Mouse (Mus musculus) Muller cell, postnatal 12 days (primary cell): ENCODE measurements around the gene Cyp1a1.

Source experiments
- DNase-seq: peaks from one replicate; pipeline ENCODE4 v3.0.0-alpha.2; 2015; ENCODE audit errors: inconsistent ontology term

The Cyp1a1 gene

DNA sequence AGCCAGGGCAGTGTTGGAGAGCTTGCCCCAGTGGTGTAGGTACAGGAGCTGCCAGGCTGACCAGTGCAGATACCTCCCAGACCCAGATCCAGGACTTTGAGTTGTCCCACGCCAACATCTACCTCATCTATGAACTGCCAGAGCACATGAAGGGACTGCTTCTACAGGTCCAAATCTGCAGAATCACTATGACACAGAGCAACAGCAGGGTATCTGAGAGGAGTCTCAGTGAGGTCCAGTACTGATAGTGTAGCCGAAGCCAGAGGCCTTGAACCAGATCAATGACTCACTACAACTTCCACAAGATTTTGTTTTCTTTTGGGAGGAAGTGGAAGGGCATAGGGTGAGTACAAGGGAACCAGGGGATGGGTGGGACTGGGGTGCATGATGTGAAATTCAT is at the start of gene Cyp1a1:
Gene Cyp1a1 (plus strand): TSS at position 178 of the 400 bp plus-strand sequence.
- no peak for DNase-seq

DNA sequence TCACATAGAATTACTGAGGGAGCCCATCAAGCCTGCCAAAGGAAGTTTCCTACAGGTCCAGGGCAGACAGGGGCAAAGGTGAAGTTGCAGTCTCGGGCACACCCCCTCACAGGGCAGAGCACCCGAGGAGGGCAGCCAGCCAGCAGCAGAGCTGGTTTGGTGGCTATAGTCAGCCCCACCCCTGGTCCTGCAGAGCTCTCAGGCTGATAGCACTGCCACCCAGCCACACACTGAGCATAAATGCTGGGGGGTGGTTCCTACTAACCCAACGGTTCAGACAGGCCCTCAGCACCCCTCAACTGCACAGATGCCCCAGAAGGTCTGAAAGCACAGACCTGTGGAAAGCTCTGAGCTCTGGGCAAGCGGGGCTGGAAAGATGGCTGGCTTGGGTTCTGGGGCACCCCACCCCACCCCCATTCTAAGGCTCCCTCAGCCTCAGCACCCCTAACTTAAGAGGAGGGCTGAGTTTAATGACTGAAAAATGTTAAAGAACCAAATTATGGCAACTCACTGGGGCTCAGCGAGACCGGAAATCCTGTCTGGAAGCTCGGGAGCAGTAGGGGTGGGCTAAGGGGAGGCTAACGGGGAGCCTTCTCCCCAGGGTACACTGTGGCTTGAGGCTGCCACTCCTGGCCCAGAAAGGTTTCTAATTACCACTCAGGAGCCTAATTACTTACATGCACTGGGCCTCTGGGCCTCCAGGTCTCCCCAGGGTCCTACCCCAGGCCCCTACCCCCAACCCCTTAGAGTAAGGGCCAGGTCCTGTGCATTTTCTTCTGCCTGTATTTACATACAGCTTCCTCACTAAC is 48.9 kb upstream of the Cyp1a1 start:
- no peak for DNase-seq

DNA sequence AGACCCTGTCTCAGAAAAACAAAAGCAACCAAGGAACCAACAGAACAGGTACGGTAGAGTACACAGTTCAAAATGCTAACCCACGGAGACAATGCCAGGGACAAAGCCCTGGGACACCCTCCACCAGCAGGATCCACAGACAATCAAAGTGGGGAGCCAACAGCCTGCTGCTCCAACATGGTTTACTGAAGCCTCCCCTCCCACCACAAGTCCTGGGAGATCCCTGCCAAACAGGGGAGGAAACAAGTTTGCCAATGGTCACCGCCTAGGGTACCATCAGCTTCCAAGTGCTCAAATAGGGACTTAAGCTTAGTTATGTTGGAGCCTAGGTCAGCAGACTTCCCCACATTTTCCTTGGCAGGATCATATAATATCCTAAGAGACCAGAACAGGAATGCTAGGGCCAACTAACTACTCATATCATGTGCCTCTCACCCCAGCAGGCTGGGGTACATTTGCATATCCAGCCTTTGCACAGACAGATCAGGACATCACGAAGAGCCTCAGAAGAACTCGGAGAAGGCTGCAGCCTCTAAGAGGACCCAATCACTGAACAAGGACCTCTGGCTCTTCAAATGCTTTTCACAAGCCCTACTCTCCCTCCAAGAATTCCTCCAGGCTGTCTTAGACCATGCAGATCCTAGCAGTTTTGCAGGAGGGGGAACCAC is 47.9 kb upstream of the Cyp1a1 start:
- DNase-seq = no peak

DNA sequence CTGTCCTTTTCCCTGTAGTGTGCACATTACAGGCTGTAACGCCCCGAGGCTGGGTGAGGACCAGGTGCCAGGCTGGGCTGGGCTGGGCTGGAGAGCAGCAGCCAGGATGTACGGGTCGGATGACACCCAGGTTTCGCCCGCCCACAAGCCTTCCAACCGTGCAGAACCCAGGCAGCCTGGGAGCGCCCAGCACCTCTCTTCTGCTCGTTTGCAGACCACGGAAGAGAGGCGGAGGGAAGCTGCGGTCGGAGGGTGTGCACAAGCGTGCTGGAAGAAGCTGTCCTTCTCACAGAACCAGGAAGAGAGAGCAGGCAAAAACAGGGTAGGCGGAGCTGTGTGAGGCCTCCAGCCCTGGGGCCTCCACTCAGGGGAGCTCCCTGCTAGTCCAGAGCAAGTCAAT is 47.3 kb upstream of the Cyp1a1 start:
- DNase-seq = peak; percentile 69

DNA sequence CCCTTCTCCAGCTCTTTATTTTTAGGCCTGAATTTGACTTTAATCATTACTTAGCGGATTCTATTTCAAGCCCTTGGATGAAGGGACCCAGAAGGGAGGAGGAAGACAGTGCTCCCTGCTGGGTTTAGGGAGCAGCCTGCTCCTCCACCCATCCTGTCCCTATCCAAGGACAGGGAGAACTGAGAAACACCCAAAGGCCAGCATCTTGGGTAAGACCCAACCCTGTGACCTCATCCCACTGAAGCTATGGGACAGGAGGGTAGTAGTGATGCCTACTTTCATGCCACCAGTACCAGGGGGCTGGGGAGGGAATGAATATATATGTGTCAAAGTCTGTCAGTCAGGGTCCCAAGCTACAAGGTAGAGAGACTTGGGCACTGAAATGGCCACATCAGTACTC is 46.7 kb upstream of the Cyp1a1 start:
- no peak for DNase-seq

DNA sequence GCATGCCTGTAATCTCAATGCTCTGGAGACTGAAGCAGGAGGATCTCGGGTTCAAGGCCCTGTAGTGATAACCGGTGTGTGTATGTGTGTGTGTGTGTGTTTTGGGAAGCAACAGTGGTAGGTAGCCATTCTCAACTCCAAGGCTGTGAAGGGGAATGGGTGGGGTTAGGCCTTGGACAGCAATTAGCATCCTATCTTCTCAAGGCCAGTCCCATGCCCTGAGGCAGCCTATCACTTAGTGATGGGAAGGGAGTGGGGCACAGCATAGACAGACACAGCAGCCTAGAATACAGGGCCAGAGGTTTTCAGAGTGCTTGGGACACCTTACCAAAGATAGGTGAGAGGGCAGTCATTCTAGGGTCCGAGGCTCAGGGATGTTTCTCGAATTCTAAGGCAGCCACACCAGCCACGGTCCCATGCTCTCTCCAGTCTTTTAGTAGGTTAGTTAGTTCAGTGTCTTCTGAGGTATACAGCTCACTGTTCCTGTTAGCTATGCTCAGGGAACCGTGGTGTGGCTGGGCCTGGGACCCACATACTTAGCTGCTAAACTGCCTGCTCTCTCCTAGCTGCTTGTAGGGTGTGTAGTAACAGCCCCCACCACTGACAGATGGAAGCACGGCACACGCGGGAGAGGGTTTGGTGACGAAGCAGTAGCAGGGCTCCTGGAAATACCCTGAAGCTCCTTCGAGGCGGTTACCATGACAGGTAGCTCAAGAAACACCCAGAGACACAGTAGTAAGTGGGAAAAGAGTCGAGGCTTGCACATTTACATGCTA is 45.8 kb upstream of the Cyp1a1 start:
- DNase-seq = no peak

DNA sequence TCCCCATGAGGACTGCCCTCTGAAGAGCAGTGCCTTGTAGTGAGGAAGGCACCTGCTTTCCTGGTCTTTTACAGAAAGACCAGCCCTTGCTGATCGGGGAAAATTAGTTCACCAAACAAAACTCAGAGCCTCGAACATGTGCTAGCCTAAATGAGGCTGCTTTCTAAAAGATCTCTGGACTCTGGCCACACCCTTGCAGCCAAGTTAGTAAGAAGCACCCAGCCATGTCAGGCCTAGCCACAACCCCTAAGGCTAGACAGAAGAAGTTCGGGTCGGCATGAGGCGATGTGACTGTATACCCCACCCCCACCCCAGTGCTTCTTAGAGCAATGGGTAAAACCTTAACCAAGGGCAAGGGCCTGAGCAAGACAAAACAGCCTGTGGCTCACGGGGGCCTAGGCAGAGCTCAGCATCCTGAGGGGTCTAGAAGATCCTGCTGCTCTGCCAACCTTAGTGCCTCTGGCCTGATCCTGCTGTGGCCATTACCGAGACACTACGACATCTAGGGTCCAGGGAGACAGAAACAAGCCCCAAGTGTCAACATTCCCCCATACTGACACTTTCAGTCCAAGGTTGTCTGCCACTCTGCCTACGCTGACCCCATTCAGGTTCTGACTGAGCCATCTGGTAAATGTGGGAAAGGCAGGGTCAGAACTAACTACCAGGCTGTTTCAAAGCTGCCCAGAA is 44.4 kb upstream of the Cyp1a1 start:
- no peak for DNase-seq

DNA sequence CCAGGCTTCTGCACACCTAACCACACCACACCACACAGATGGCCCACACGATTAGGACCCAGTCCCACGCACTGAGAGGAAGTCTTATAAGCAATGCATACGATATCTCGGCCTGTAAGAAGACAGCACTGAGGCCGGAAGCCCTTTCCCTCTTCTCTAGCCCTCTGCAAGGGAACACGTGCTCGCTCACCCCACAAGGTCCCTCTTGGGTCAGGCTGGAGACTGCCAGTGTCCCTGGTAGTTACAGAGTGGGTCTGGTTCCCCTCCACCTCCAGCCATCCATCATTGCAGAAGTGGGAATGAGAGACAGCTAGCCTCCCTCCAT is 43.9 kb upstream of the Cyp1a1 start:
- no peak for DNase-seq

DNA sequence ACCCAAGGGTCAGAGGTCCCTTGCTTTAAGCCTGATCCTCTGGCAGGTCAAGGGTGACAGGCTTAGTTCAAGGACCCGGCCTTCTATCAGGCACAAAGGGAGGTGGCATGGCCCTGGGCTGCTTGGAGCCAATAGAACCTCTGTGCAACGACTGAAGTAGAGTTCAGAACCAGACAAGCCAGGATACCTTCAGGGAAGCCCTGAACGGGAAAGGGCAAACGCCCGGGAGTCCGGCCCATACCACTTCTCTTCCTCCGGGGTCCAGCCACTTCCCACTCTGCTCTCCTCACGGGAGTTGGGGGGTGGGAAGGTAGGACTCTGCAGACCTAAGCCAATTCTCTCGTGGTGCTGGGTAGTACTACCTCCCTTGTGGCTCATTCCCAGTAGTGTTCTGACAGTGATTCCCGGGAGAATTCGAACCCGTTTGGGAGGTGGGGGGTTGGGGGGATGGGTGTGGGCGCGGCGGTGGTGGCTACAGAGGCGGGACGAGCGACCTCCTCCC is 43.2 kb upstream of the Cyp1a1 start:
- no peak for DNase-seq

DNA sequence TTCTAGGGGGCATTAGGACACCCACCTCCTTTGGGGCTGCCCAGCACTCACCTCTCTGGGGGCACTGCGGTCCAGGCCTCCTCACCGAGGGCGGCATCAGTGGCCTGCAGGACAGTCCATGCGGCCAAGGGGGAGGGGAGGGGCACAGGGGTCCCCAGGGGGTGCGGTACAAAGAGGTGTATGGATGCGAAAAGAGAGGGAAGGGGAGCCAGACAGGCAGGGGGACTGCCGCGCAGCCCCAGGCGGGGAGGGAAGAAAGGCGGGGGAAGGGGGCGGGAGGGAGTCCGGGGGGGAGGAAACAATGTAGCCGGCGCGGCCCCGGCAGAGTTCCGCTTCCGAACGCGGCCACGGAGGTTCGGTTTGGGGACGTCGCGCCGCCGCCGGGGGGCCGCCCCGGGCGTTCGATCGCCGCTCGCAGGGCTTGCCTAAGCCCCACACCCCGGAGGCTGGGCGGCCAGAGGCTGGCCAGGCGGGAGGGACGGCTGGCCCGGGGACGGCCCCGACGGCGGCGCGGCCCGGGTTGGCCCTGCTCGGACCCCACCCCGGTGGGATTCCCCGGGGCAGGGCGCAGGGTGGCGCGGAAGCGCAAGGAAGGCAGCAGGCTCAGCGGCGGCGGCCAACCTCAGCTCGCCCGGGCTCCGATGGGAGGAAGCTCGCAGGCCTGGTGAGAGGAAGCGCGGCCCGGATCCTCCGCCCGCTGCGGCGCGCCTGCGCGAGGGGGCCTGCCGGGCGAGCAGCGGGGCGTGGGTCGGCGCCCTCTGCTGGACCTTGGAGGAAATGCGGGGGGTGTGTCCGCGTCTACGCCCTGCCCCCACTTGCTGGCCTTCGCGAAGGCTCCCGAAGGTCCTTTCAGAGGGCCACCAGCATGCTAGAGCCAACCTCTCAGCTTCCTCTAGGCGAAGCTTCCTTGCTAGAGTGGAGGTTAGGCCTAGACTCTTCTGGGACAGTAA is 42.5 kb upstream of the Cyp1a1 start:
- peak; percentile 93 for DNase-seq

DNA sequence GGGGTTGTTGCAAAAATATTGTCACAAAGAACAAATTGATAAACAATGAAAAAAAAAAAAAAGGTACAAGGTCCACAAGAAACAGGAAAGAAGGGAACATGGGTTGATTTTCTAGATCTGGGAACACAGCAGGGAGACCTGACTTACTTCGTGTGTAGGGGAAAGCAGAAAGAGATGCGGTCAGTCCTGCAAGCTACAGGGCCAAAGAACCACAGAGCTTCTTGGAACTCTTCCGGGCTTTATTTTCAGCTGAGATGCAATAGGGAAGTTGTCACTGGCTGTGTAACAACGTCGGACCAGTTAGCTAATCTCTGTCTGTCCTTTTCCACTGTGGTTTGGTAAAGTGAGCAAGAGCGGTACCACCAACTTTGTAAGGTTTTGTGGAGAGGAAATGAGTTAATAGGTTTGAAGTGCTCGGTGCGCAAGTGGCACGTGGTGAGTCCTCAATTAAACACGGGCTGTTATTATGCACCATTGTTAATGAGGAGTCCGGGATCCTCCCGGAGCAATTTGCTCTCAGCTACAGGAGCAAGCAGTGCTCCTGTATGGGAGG is 41.1 kb upstream of the Cyp1a1 start:
- no peak for DNase-seq

DNA sequence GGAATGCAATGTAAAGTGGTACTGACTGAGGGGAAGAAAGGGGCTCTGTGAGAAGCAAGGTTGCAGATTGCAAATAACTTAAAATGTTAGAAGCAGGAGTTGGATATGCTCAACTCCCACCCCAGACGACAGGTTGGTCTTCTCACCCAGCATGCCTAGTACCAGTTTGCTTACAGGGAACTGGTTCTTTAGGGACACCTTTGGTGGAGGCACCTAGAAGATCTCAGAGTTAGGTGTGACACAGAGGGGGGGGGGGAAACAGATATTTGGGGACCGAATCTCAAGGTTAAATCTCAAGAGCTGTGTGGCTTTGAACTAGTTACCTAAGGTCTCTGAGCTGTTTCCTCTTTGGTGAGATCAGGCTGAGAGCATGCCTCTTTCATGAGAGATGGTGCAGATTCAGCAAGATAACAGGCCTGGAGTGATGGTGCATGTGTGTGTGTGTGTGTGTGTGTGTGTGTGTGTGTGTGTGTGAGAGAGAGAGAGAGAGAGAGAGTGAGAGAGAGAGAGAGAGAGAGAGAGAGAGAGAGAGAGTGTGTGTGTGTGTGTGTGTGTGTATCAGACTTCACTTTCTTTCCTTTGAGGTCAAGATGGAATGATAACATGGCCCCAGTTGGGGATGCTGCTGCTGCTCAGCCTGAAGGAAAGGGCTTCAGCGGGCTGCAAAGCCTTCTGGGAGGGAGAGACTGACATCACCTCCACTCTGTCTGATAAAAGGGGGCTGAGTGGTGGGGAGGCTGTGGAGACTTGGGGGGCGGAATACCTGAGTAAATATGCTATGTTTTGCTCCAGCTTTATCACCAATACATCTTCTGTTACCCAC is 40.2 kb upstream of the Cyp1a1 start:
- DNase-seq = no peak

DNA sequence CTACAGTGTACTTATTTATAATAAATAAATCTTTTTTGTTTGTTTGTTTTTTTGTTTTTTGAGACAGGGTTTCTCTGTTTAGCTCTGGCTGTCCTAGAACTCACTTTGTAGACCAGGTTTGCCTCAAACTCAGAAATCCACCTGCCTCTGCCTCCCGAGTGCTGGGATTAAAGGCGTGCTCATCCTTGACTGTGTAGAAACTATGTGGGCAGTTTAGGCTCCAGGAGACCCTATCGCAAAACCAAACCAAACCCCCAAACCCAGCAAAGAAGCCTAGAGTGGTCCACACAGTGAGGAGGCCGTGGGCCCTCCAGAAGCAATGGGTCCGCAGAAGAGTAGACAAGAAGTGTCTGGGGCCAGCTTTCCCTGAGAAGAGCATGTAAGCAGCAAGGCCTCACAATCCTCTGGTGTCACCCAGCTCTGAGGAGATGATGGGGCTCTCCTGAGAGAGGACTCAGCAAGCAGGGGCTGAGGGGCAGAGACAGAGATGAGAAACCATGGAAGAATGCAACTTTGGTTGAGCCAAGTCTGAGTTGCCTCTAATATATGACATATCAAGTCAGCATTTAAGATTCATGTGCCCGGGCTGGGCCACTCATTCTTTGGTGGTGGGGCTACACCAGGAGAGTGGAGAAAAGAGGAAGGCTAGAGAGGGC is 37.5 kb upstream of the Cyp1a1 start:
- DNase-seq = no peak

DNA sequence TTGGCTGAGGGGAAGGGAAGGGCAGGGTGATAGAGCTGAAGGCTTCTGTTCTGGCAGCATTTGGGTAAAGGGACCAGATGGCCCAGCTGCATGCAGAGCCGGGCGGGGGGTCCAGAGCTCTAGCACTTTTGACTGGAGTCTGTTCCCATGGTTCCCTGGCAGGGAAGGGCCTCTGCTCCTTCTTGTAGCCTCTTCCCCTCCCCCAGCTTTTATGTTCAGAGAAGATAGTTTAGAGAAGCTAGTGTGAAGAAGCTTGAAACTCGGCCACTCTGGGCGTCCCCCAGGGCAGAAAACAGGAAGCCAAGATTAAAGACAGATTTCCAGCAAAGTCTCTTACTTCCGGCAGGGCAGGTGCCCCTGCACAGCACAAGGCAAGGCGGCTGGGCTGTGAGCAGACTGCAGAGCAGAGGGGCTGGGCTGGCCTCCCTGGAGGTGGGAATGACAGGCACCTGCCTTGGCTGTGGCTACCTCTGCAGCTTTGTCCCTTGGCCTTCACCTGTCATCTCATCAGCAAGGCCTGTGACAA is 36.9 kb upstream of the Cyp1a1 start:
- DNase-seq = no peak

DNA sequence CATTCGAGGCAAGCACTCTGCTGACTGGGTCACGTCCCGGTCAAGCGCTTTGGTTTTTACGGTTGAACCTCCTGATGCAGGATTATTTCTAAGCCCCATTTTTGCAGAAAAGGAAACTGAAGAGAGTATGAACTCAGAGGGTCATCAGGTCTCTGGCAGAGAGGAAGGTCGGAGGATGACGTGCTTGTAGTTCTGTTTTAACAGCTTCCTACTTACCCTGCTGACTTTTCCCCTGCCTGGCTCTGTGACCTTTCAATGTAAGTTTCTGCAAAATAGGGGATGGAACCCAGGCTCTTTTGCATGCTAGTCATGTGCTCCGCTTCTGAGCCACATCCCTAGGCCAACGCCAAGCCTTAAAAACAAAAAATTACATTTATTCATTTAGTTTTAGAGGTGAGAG is 35.4 kb upstream of the Cyp1a1 start:
- DNase-seq = no peak

DNA sequence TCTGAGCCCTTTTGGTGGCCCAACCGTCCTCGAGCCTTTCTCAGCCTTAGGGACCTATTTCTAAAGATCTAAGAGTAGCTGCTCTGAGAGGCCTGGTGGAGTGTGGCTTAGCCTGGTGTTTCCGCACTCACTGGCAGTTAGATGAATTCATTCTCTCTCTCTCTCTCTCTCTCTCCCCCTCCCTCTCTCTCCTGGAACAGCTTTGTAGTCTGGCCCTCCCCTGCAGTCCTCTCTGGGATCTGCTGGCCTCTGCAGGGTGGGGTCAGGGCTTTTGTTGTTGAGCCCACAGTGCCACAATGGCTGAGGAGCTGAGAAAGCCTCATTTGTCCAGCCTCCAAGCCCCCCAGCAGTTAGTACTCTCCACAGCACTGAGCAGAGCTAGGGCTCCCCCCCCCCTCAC is 34.9 kb upstream of the Cyp1a1 start:
- DNase-seq = no peak

DNA sequence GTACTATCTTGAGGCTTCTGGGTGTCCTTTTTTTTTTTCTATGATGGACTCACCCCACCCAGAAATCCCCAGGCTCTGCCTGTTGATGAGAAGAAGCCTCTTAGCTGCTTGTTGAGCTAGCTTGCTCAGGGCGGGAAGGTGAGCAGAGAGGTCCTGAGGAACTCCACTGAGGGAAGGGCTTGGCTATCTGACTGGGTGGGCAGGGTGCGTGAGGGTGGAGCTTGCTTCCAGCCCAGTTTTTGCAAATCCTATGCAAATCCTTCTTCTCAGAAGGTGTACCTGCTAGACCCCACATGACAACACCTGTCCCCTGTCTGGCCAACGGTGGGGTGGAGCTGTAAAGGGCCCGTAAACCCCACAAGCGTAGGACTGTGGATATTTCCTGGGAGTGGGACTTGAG is 34.4 kb upstream of the Cyp1a1 start, which contains the start of gene Csk:
Gene Csk (minus strand): TSS at position 349 of the 400 bp plus-strand sequence.
- DNase-seq = no peak

DNA sequence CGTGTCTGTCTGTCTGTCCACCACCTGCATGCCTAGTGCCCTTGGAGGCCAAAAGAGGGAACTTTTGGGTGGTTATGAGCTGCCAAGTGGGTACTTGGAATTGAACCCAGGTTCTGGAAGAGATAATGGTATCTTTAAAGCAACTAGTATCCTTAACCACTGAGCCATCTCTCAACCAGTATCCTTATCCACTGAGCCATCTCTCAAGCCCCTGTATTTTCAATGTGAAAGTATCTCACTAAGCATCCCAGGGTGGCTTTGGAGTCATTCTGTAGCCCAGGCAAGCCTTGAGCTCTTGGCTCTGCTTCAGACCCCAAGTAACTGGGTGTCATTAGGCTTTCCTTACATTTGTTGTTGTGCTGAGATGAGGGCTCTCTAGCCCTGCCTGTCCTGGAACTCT is 32.8 kb upstream of the Cyp1a1 start:
- no peak for DNase-seq

DNA sequence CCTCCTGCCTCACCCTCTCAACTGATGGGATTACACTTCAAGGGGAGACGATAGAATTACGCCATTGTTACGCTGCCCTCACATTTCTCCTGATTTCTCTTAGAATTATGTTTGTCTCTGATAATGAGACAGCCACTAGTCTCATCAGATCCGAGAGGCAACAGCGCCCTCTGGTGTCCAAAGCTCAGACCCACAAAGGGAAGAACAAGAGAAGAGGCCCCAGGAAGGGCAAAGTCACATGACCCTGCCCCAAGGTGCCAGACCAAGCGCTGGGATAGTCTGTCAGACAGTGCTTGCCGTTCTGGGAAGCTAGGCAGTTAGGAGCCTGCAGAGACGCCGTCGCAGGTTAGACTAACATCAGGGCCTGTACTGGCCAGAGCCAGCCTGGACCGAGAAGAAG is 32.0 kb upstream of the Cyp1a1 start:
- DNase-seq = peak; percentile 84
